7 mouse cellular contexts compared by ENCODE assay signal in the genomic region with DNA sequence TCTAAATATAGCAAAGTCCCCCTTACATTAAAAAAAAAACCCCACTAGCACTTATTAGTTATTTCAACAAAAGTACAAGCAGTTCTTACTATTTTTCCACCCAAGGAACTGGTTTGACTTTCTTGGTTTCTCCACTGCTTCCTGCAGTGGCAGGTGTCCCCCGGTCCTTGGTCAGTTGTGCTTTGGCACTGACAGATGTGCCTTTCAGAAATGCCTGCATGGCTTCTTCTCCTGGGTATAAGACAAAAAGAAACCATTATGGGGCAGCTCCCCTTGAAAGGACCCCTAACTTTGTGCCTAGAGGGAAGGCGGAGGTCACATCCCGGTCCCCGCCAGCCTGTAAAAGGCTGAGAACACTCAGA. TPM values are rescaled to one million over a fixed set of nuclear protein-coding genes. Genes with fewer than 3 reads are reported as not detected.
DNase-seq lines count a peak whose midpoint lies in the region; ATAC-seq and TF ChIP-seq lines count a peak whose summit lies in the region.

No protein-coding gene starts in this region.

- no peak for TF ChIP-seq POLR2A in limb, embryonic 14.5 days (IDR thresholded peaks at IDR 0.05; ENCODE audit: borderline replicate concordance, extremely low read depth, insufficient read depth, insufficient read length)

- whole genome bisulfite sequencing in neural tube, embryonic 11.5 days: 0% methylated on average over 4 of the region's 4 CpGs
- 2% methylated on average over 4 of the region's 4 CpGs for WGBS in forebrain, embryonic 11.5 days
- 0% methylated on average over 4 of the region's 4 CpGs for WGBS in limb, embryonic 14.5 days
- WGBS in stomach, embryonic 14.5 days: 0% methylated on average over 4 of the region's 4 CpGs

- no peak overlapping the region; the same call in 1 of the 2 replicates for H3K27ac ChIP-seq in neural tube, embryonic 11.5 days (ENCODE audit: low read depth, low read length)
- H3K27ac ChIP-seq in forebrain, embryonic 11.5 days (ENCODE audit: low read depth, low read length): peak overlapping the region; percentile 92; the same call in 1 of the 2 replicates
- H3K27ac ChIP-seq in limb, embryonic 14.5 days (replicated peaks; ENCODE audit: low read depth, low read length): peak overlapping the region; percentile 98
- H3K27ac ChIP-seq in stomach, embryonic 14.5 days (ENCODE audit: low read length): peak overlapping the region; percentile 98

- H3K27me3 ChIP-seq in neural tube, embryonic 11.5 days (ENCODE audit: control insufficient read depth, insufficient read depth, low read length): no peaks in the 10 kb centered on the region
- H3K27me3 ChIP-seq in forebrain, embryonic 11.5 days (ENCODE audit: control insufficient read depth, insufficient read depth, low read length): no peaks in the 10 kb centered on the region
- no peaks in the 10 kb centered on the region for H3K27me3 ChIP-seq in limb, embryonic 14.5 days (ENCODE audit: control insufficient read depth, insufficient read depth, low read length)
- H3K27me3 ChIP-seq in stomach, embryonic 14.5 days (ENCODE audit: control insufficient read depth, insufficient read depth, low read length): no peaks in the 10 kb centered on the region

- H3K4me1 ChIP-seq in neural tube, embryonic 11.5 days (ENCODE audit: control insufficient read depth, insufficient read depth, low read length): peaks cover 10% of the 10 kb centered on the region
- 0 out of 2 replicates have a peak, but pooled peaks cover 6% of the 10 kb centered on the region for H3K4me1 ChIP-seq in forebrain, embryonic 11.5 days (replicated peaks; ENCODE audit: control insufficient read depth, insufficient read depth, low read length)
- H3K4me1 ChIP-seq in limb, embryonic 14.5 days (ENCODE audit: control insufficient read depth, insufficient read depth, low read length): peaks cover 11% of the 10 kb centered on the region; the same call in 1 of the 2 replicates
- H3K4me1 ChIP-seq in stomach, embryonic 14.5 days (ENCODE audit: control insufficient read depth, insufficient read depth, low read length): peaks cover 10% of the 10 kb centered on the region

- peak; percentile 45 for ATAC-seq in neural tube, embryonic 11.5 days (ENCODE audit: insufficient read depth, low FRiP score, low TSS enrichment)
- ATAC-seq in forebrain, embryonic 11.5 days (replicated peaks; ENCODE audit: low FRiP score): no peak
- ATAC-seq in limb, embryonic 14.5 days (ENCODE audit: low FRiP score, low read depth): peak; percentile 14; the same call in 1 of the 2 replicates
- ATAC-seq in stomach, embryonic 14.5 days (ENCODE audit: insufficient number of reproducible peaks, insufficient read depth, low FRiP score, low read depth): peak; percentile 17; the same call in 1 of the 2 replicates

- H3K9me3 ChIP-seq in neural tube, embryonic 11.5 days (ENCODE audit: control insufficient read depth, low read length): no peaks in the 10 kb centered on the region
- H3K9me3 ChIP-seq in forebrain, embryonic 11.5 days (ENCODE audit: control insufficient read depth, low read length): no peaks in the 10 kb centered on the region
- H3K9me3 ChIP-seq in limb, embryonic 14.5 days (ENCODE audit: control insufficient read depth, low read length): no peaks in the 10 kb centered on the region
- H3K9me3 ChIP-seq in stomach, embryonic 14.5 days (ENCODE audit: control insufficient read depth, low read depth, low read length): no peaks in the 10 kb centered on the region

- peak overlapping the region; percentile 91 for H3K9ac ChIP-seq in neural tube, embryonic 11.5 days (ENCODE audit: low read length)
- H3K9ac ChIP-seq in forebrain, embryonic 11.5 days (ENCODE audit: low read length): peak overlapping the region; percentile 88
- H3K9ac ChIP-seq in limb, embryonic 14.5 days (ENCODE audit: low read depth, low read length, severe bottlenecking): peak overlapping the region; percentile 96
- peak overlapping the region; percentile 82 for H3K9ac ChIP-seq in stomach, embryonic 14.5 days (replicated peaks; ENCODE audit: low read depth, low read length)

- peak overlapping the region; percentile 71 for H3K4me3 ChIP-seq in neural tube, embryonic 11.5 days (ENCODE audit: low read depth, low read length)
- peak overlapping the region; percentile 55 for H3K4me3 ChIP-seq in forebrain, embryonic 11.5 days (ENCODE audit: low read depth, low read length)
- peak overlapping the region; percentile 73 for H3K4me3 ChIP-seq in limb, embryonic 14.5 days (replicated peaks; ENCODE audit: low read length)
- peak overlapping the region; percentile 60 for H3K4me3 ChIP-seq in stomach, embryonic 14.5 days (ENCODE audit: low read depth, low read length)

- peak overlapping the region; percentile 50 for H3K4me2 ChIP-seq in neural tube, embryonic 11.5 days (ENCODE audit: low read depth)
- H3K4me2 ChIP-seq in forebrain, embryonic 11.5 days (ENCODE audit: low read depth, low read length, severe bottlenecking): peak overlapping the region; percentile 74
- H3K4me2 ChIP-seq in limb, embryonic 14.5 days (replicated peaks; ENCODE audit: low read depth, low read length, severe bottlenecking): peak overlapping the region; percentile 63
- peak overlapping the region; percentile 89 for H3K4me2 ChIP-seq in stomach, embryonic 14.5 days (replicated peaks; ENCODE audit: low read depth, low read length)

- no peak for DNase-seq in neural tube, embryonic 11.5 days (ENCODE audit: low spot score)
- DNase-seq in neural tube, embryonic 10.5 days (ENCODE audit: extremely low spot score, low spot score): no peak
- DNase-seq in forebrain, embryonic 11.5 days (ENCODE audit: low spot score): no peak
- no peak for DNase-seq in limb, embryonic 14.5 days (ENCODE audit: low spot score)
- DNase-seq in adrenal gland, adult (ENCODE audit: inconsistent age in 2 of 2, low spot score in 1 of 2): no peak
- no peak for DNase-seq in frontal cortex, postnatal 10 days (ENCODE audit: low spot score in 2 of 2)

- peaks cover 3% of the 10 kb centered on the region; the same call in 1 of the 2 replicates for H3K36me3 ChIP-seq in neural tube, embryonic 11.5 days (ENCODE audit: control insufficient read depth, insufficient read depth, low read length)
- peaks cover 2% of the 10 kb centered on the region; the same call in 1 of the 2 replicates for H3K36me3 ChIP-seq in forebrain, embryonic 11.5 days (ENCODE audit: control insufficient read depth, insufficient read depth, low read length)
- peaks cover 14% of the 10 kb centered on the region for H3K36me3 ChIP-seq in limb, embryonic 14.5 days (ENCODE audit: control insufficient read depth, insufficient read depth, low read length)
- peaks cover 4% of the 10 kb centered on the region for H3K36me3 ChIP-seq in stomach, embryonic 14.5 days (ENCODE audit: control insufficient read depth, insufficient read depth, low read length)

RNA-seq across cellular contexts. Expression of gene Rfc4, which starts 0.2 kb away (rescaled TPM):
- polyA plus RNA-seq in neural tube, embryonic 11.5 days (2014; fragmentation: Nextera tagmentation; extraction: Ambion mirVana): 150 and 184 TPM in 2 replicates
- polyA plus RNA-seq in forebrain, embryonic 11.5 days (2014; fragmentation: Nextera tagmentation; extraction: Ambion mirVana): 212 and 239 TPM in 2 replicates
- 9.0 and 12.1 TPM in 2 replicates for polyA plus RNA-seq in limb, embryonic 14.5 days (2012; rRNA removed)
- 90.1 and 91.4 TPM in 2 replicates for polyA plus RNA-seq in limb, embryonic 14.5 days (2014; fragmentation: Nextera tagmentation; extraction: Ambion mirVana)
- polyA plus RNA-seq in stomach, embryonic 14.5 days (2014; fragmentation: Nextera tagmentation; extraction: Ambion mirVana): 112 and 121 TPM in 2 replicates

RNA-seq across cellular contexts. Expression of gene Adipoq, which starts 19.0 kb away (rescaled TPM):
- polyA plus RNA-seq in neural tube, embryonic 11.5 days (2014; fragmentation: Nextera tagmentation; extraction: Ambion mirVana): not detected in 2 replicates
- not detected in 2 replicates for polyA plus RNA-seq in forebrain, embryonic 11.5 days (2014; fragmentation: Nextera tagmentation; extraction: Ambion mirVana)
- polyA plus RNA-seq in limb, embryonic 14.5 days (2012; rRNA removed): 0.29 and 0.38 TPM in 2 replicates
- 0.26 TPM in 1 of 2 replicates, not detected in the other for polyA plus RNA-seq in limb, embryonic 14.5 days (2014; fragmentation: Nextera tagmentation; extraction: Ambion mirVana)
- not detected in 2 replicates for polyA plus RNA-seq in stomach, embryonic 14.5 days (2014; fragmentation: Nextera tagmentation; extraction: Ambion mirVana)

RNA-seq across cellular contexts. Expression of gene Eif4a2, which starts 20.0 kb away (rescaled TPM):
- 217 and 230 TPM in 2 replicates for polyA plus RNA-seq in neural tube, embryonic 11.5 days (2014; fragmentation: Nextera tagmentation; extraction: Ambion mirVana)
- 204 TPM in 2 replicates for polyA plus RNA-seq in forebrain, embryonic 11.5 days (2014; fragmentation: Nextera tagmentation; extraction: Ambion mirVana)
- 640 and 683 TPM in 2 replicates for polyA plus RNA-seq in limb, embryonic 14.5 days (2012; rRNA removed)
- polyA plus RNA-seq in limb, embryonic 14.5 days (2014; fragmentation: Nextera tagmentation; extraction: Ambion mirVana): 260 and 283 TPM in 2 replicates
- 270 and 285 TPM in 2 replicates for polyA plus RNA-seq in stomach, embryonic 14.5 days (2014; fragmentation: Nextera tagmentation; extraction: Ambion mirVana)
